Mouse (Mus musculus): Measurements from ENCODE around the gene Apba1.

- TF ChIP-seq ZC3H11A (IDR thresholded peaks at IDR 0.05; ENCODE audit: borderline replicate concordance, low read depth, low read length) (no peak), MAFK (IDR thresholded peaks at IDR 0.05; ENCODE audit: insufficient read depth, low read depth, low read length) (no peak)
Measured at GRCm38 (mm10) chr19:23879862-23880261, 121.2 kb downstream of the Apba1 start.

Data from ES-E14 (cell line).